Mouse (Mus musculus): ENCODE data around the gene Pou2f1.

DNA sequence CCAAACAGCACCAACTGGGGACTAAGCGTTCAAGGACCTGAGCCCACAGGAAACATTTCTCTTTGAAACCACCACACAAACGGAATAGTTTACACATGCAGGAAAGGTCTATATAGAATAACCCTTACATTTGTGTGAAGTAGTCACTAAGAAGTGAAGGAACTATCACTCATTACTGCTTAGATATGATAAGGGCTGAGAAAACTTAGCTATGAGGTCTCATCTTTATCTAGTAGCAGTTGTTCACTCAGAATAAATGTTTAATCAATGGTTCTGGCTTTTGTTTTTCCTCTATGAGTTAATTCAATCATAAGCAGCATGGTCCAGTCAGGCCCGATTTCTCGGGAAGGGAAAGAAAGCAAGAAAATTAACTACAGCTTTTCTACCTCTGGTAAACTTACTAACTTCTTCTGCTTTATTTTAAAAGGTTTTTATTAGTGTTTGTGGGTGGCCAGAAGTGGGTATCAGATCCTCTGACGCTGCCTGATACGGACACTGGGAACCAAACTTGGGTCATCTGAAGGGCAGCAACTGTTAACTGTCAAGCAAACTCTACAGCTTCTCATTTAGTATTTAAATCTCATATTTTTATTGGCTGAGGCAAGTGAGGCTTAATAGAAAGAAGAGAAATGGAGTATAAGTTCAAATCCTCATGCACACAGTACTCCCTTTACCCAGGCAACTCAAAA is 40.7 kb downstream of the Pou2f1 start:
- TF ChIP-seq EP300 (IDR thresholded peaks at IDR 0.05; ENCODE audit: insufficient read depth, low read depth, low read length) (no peak), POLR2A (IDR thresholded peaks at IDR 0.05; ENCODE audit: insufficient read depth, low read depth, low read length) (no peak)
